Mouse (Mus musculus) stomach, postnatal 0 days (tissue): ENCODE results near the gene Gm3383.
"Not testable (repeated sequence)": the region's sequence is repeated elsewhere in the genome, so short reads cannot be mapped to it uniquely, and the experiment has no call there.

ENCODE experiments used
- CTCF ChIP-seq: IDR thresholded peaks from 2 replicates; pipeline ENCODE4 v1.5.1; 2016; ENCODE audit warnings: antibody characterized with exemption, low read depth, mild to moderate bottlenecking, moderate library complexity
- EP300 ChIP-seq: optimal IDR thresholded peaks from 2 replicates; pipeline ENCODE3; 2016; ENCODE audit warnings: antibody characterized with exemption

DNA sequence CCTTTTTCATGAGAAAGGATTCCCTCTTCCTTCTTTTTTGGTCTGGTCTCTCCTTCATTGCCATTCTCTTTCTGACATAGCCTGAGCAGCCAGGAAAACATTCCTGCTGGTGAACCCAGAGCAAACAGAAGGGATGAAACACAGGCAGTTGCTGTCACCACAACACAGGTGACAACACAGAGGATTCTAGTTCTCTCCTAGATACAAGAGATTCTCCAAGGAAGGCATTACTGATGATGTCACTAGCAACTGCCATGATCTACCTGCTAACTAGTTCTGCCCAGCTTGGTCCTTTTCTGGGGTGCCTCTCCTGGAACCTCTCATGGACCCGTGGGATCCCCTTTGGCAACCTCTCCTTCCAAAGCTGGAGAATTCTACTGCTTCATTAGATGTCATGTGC lies 174.9 kb downstream of the Gm3383 start, which contains the start of gene Gm8265:
- TF ChIP-seq CTCF, EP300: not testable (repeated sequence)
